Mouse (Mus musculus): ENCODE results near the gene Gbf1. TPM values are rescaled to one million over a fixed set of nuclear protein-coding genes. Genes with fewer than 3 reads are reported as not detected.
A peak's percentile ranks its signal among the peaks of the same experiment; 100 is the strongest.

The Gbf1 gene
- polyA plus RNA-seq, 1 experiment from 2014 or later, result 60.4 TPM

DNA sequence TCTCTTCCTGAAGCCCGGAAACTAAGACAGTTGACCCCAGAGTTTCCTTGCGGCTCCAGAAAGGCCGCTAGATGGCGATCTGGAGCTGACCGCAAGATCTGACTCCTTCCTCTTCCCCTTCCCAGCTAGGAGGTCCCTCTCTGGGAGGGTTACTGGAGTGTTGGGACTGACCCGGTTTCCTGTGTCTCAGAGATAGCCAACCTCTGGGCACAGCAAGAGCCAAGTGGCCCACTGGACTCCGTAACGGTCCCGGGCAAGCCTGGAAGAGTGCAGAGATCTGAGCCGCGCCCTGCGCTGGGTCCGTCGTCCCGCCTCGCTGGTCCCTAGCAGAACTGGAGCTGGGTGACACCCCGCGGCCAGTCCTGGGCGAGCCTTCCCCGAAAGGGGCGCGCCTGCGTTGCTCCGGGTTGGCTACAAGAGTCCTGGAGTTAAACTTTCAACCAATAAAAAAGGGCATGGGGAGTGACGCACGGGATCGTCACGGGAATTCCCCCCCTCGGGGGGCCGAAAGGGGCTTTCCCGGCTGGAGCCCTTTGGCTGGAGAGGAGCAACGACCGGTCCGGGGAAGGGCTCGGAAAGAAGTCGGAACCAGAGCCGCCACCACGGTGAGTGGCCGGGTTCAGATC, 152.0 kb downstream of the Gbf1 start, which contains the start of gene Nfkb2:
Gene Nfkb2, plus strand, starts transcription at position 105 of the 626 bp plus-strand sequence.
- Histone ChIP-seq H3K9me3 (ENCODE audit: control insufficient read depth, low read length) (no peaks in the 10 kb centered on the region), H3K4me3 (ENCODE audit: low read depth, low read length) (peak within 1 kb of the TSS; percentile 72), H3K27ac (replicated peaks; ENCODE audit: low read depth, low read length) (peak within 1 kb of the TSS; percentile 74), H3K27me3 (replicated peaks; ENCODE audit: control insufficient read depth, insufficient read depth, low read length) (peaks cover 13% of the 10 kb centered on the region), H3K36me3 (ENCODE audit: control insufficient read depth, insufficient read depth, low read length) (peaks cover 4% of the 10 kb centered on the region; the same call in 1 of the 2 replicates), H3K9ac (ENCODE audit: low read depth, low read length) (peak within 1 kb of the TSS; percentile 72), H3K4me2 (ENCODE audit: low read depth, low read length) (peak within 1 kb of the TSS; percentile 96), H3K4me1 (ENCODE audit: control insufficient read depth, insufficient read depth, low read length) (peaks cover 7% of the 10 kb centered on the region)
- DNase-seq (ENCODE audit: low spot score) (peak; percentile 95), ATAC-seq (ENCODE audit: low read depth) (peak; percentile 92)
- WGBS, result under 1% methylated on average over 39 of the region's 39 CpGs

DNA sequence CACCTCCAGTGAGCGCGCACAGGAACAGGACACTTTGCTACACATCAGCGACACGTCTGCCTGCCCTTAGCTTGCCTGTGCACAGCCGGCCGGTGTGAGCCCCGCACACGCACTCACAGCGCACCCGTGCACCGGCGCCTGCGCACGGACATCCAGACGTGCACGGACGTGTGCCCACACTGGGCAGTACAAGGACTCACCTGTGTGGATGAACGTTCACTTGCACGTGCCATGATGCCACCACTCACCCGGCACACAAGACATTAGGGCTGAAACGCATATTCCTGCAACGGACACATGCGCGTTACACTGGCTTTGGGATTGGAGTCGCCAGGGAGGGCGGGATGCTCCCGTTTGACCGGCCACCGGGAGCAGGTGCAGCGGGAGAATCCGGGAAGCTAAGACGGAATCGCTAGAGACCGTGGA, 152.6 kb downstream of the Gbf1 start:
- Histone ChIP-seq H3K4me2 (ENCODE audit: low read depth, low read length) (peak overlapping the region; percentile 96), H3K4me3 (ENCODE audit: low read depth, low read length) (peak overlapping the region; percentile 72), H3K4me1 (ENCODE audit: control insufficient read depth, insufficient read depth, low read length) (peaks cover 7% of the 10 kb centered on the region), H3K27me3 (replicated peaks; ENCODE audit: control insufficient read depth, insufficient read depth, low read length) (peaks cover 13% of the 10 kb centered on the region), H3K27ac (replicated peaks; ENCODE audit: low read depth, low read length) (peak overlapping the region; percentile 74), H3K9me3 (ENCODE audit: control insufficient read depth, low read length) (no peaks in the 10 kb centered on the region), H3K9ac (ENCODE audit: low read depth, low read length) (peak overlapping the region; percentile 72), H3K36me3 (ENCODE audit: control insufficient read depth, insufficient read depth, low read length) (peaks cover 9% of the 10 kb centered on the region)
- ATAC-seq (ENCODE audit: low read depth) (peak; percentile 16), DNase-seq (ENCODE audit: low spot score) (no peak)
- under 1% methylated on average over 31 of the region's 34 CpGs for WGBS

DNA sequence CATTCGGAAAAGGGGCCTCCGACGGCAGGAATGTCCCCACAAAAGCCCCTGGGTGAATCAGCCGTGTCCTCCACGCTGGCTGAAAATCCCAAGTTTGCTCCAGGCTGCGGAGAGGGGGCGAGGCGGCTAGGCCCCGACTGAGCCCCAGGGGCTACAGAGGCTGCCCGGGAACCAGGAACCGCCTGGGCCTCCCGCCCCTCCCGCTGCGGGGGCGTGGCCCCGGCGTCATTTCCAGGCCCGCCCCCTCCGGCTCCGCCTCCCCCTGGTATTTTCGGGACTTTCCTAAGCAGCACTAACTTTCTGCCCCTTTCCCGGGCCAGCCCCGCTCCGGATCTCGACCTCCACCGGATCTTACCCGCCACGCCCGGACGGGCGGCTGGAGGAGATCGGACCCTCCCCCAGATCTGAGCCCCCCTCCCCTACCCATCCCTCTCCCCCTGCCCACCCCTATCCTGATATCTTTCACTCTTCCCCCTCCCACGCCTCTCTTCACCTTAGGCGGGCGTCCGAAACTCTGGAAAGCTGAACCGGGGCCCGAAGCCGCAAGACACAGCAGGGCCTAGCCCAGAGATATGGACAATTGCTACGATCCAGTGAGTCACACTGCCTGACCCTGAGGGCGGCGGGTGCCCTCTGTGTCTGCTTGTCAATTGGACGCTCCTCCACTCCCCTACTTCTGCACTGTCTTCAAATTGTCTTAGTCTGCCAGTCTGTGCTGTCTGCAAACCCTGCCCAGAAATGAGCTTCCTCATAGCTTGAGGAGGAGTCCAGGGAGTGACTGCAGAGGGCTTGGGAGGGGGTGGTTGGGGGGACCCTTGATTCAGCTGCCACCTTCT, 153.3 kb downstream of the Gbf1 start:
- H3K27ac ChIP-seq (replicated peaks; ENCODE audit: low read depth, low read length), result peak overlapping the region; percentile 74; the same call in 1 of the 2 replicates

DNA sequence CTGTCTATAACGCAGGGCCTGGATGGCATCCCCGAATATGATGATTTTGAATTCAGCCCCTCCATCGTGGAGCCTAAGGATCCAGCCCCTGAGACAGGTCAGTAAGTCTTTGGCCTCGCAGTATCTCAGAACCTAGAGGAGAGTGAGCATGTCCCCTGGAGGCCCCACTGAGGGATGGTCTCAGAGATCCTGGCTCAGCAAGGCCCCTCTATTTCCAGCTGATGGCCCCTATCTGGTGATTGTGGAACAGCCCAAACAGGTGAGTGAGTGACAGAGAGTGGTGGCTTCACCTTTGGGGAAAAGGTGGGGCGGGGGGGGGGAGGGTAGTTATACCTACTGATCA, 153.9 kb downstream of the Gbf1 start:
- Histone ChIP-seq H3K27ac (replicated peaks; ENCODE audit: low read depth, low read length) (no peak overlapping the region), H3K9ac (ENCODE audit: low read depth, low read length) (peak overlapping the region; percentile 72), H3K9me3 (ENCODE audit: control insufficient read depth, low read length) (no peaks in the 10 kb centered on the region), H3K4me3 (ENCODE audit: low read depth, low read length) (peak overlapping the region; percentile 72), H3K4me1 (ENCODE audit: control insufficient read depth, insufficient read depth, low read length) (peaks cover 7% of the 10 kb centered on the region), H3K27me3 (replicated peaks; ENCODE audit: control insufficient read depth, insufficient read depth, low read length) (peaks cover 13% of the 10 kb centered on the region), H3K36me3 (ENCODE audit: control insufficient read depth, insufficient read depth, low read length) (peaks cover 20% of the 10 kb centered on the region), H3K4me2 (ENCODE audit: low read depth, low read length) (peak overlapping the region; percentile 96)
- ATAC-seq (ENCODE audit: low read depth) (no peak), DNase-seq (ENCODE audit: low spot score) (no peak)
- WGBS, result 59% methylated on average over 5 of the region's 5 CpGs

More for the DNA sequence above, 153.3 kb downstream of the Gbf1 start:
- Histone ChIP-seq H3K4me2 (ENCODE audit: low read depth, low read length) (peak overlapping the region; percentile 96), H3K36me3 (ENCODE audit: control insufficient read depth, insufficient read depth, low read length) (peaks cover 17% of the 10 kb centered on the region), H3K4me1 (ENCODE audit: control insufficient read depth, insufficient read depth, low read length) (peaks cover 7% of the 10 kb centered on the region), H3K9ac (ENCODE audit: low read depth, low read length) (peak overlapping the region; percentile 72), H3K9me3 (ENCODE audit: control insufficient read depth, low read length) (no peaks in the 10 kb centered on the region), H3K27me3 (replicated peaks; ENCODE audit: control insufficient read depth, insufficient read depth, low read length) (peaks cover 13% of the 10 kb centered on the region), H3K4me3 (ENCODE audit: low read depth, low read length) (peak overlapping the region; percentile 72)
- ATAC-seq (ENCODE audit: low read depth) (peak; percentile 70), DNase-seq (ENCODE audit: low spot score) (peak; percentile 92)
- WGBS, result 1% methylated on average over 26 of the region's 43 CpGs

DNA sequence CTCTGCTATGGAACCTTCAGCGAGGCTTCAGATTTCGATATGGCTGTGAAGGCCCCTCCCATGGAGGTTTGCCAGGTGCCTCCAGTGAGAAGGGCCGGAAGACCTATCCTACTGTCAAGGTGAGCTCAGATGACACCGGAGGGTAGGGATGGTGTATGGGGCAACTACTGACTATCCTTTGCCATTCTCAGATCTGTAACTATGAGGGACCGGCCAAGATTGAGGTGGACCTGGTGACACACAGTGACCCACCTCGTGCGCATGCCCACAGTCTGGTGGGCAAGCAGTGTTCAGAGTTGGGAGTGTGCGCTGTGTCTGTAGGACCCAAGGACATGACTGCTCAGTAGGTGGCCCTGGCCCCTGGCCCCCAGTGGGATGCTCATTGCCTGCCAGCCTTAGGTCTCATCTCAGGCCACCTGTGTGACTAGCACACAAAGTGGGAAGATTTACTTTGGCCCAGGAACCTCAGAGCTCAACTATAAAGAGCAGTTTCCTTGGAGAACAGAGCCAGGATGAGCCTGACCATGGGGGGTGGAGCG, 154.5 kb downstream of the Gbf1 start:
- Histone ChIP-seq H3K4me3 (ENCODE audit: low read depth, low read length) (no peak overlapping the region), H3K9me3 (ENCODE audit: control insufficient read depth, low read length) (no peaks in the 10 kb centered on the region), H3K36me3 (ENCODE audit: control insufficient read depth, insufficient read depth, low read length) (peaks cover 20% of the 10 kb centered on the region), H3K4me1 (ENCODE audit: control insufficient read depth, insufficient read depth, low read length) (peaks cover 7% of the 10 kb centered on the region), H3K27me3 (replicated peaks; ENCODE audit: control insufficient read depth, insufficient read depth, low read length) (peaks cover 13% of the 10 kb centered on the region), H3K4me2 (ENCODE audit: low read depth, low read length) (no peak overlapping the region), H3K9ac (ENCODE audit: low read depth, low read length) (no peak overlapping the region), H3K27ac (replicated peaks; ENCODE audit: low read depth, low read length) (no peak overlapping the region)
- no peak for ATAC-seq (ENCODE audit: low read depth)
- no peak for DNase-seq (ENCODE audit: low spot score)
- WGBS, result 81% methylated on average over 9 of the region's 9 CpGs

GRCm38 (mm10) chr19:46307781-46308180, 155.5 kb downstream of the Gbf1 start:
- Histone ChIP-seq H3K36me3 (ENCODE audit: control insufficient read depth, insufficient read depth, low read length) (peaks cover 25% of the 10 kb centered on the region), H3K9ac (ENCODE audit: low read depth, low read length) (no peak overlapping the region), H3K9me3 (ENCODE audit: control insufficient read depth, low read length) (no peaks in the 10 kb centered on the region), H3K27me3 (replicated peaks; ENCODE audit: control insufficient read depth, insufficient read depth, low read length) (peaks cover 14% of the 10 kb centered on the region), H3K27ac (replicated peaks; ENCODE audit: low read depth, low read length) (no peak overlapping the region), H3K4me3 (ENCODE audit: low read depth, low read length) (no peak overlapping the region), H3K4me1 (ENCODE audit: control insufficient read depth, insufficient read depth, low read length) (peaks cover 7% of the 10 kb centered on the region), H3K4me2 (ENCODE audit: low read depth, low read length) (no peak overlapping the region)
- WGBS, result 76% methylated on average over 16 of the region's 16 CpGs
- no peak for ATAC-seq (ENCODE audit: low read depth)
- DNase-seq (ENCODE audit: low spot score), result no peak

DNA sequence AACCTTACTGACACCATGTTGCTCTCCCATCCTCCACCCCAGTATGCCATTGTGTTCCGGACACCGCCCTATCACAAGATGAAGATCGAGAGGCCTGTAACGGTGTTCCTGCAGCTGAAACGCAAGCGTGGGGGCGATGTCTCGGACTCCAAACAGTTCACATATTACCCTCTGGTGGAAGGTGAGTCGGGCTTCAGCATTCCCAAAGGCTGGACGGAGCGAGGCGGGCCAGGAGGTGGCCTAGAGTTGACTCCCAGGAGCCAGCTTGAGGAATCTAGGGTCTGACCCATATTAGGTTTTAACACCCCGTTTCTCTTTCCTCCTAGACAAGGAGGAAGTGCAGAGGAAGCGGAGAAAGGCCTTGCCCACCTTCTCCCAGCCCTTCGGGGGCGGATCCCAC, 156.0 kb downstream of the Gbf1 start:
- Histone ChIP-seq H3K9me3 (ENCODE audit: control insufficient read depth, low read length) (no peaks in the 10 kb centered on the region), H3K36me3 (ENCODE audit: control insufficient read depth, insufficient read depth, low read length) (peaks cover 26% of the 10 kb centered on the region), H3K9ac (ENCODE audit: low read depth, low read length) (peak overlapping the region; percentile 60; the same call in 1 of the 2 replicates), H3K4me2 (ENCODE audit: low read depth, low read length) (peak overlapping the region; percentile 75; the same call in 1 of the 2 replicates), H3K4me3 (ENCODE audit: low read depth, low read length) (no peak overlapping the region; the same call in 1 of the 2 replicates), H3K27me3 (replicated peaks; ENCODE audit: control insufficient read depth, insufficient read depth, low read length) (peaks cover 19% of the 10 kb centered on the region), H3K27ac (replicated peaks; ENCODE audit: low read depth, low read length) (no peak overlapping the region), H3K4me1 (ENCODE audit: control insufficient read depth, insufficient read depth, low read length) (peaks cover 7% of the 10 kb centered on the region)
- 71% methylated on average over 16 of the region's 16 CpGs for WGBS
- no peak for ATAC-seq (ENCODE audit: low read depth)
- DNase-seq (ENCODE audit: low spot score), result no peak

- Histone ChIP-seq H3K4me3 (ENCODE audit: low read depth, low read length) (peak overlapping the region; percentile 39), H3K4me1 (ENCODE audit: control insufficient read depth, insufficient read depth, low read length) (peaks cover 7% of the 10 kb centered on the region), H3K9me3 (ENCODE audit: control insufficient read depth, low read length) (no peaks in the 10 kb centered on the region), H3K4me2 (ENCODE audit: low read depth, low read length) (peak overlapping the region; percentile 75), H3K36me3 (ENCODE audit: control insufficient read depth, insufficient read depth, low read length) (peaks cover 29% of the 10 kb centered on the region), H3K27me3 (replicated peaks; ENCODE audit: control insufficient read depth, insufficient read depth, low read length) (peaks cover 25% of the 10 kb centered on the region), H3K9ac (ENCODE audit: low read depth, low read length) (peak overlapping the region; percentile 60), H3K27ac (replicated peaks; ENCODE audit: low read depth, low read length) (no peak overlapping the region)
- DNase-seq (ENCODE audit: low spot score), result peak; percentile 93
- WGBS, result under 1% methylated on average over 38 of the region's 47 CpGs
- peak; percentile 45 for ATAC-seq (ENCODE audit: low read depth)
Observed at GRCm38 (mm10) chr19:46308706-46309435, 156.6 kb downstream of the Gbf1 start.
